Mouse (Mus musculus): Measurements from ENCODE around the gene Bcas1. TPM values are rescaled to one million over a fixed set of nuclear protein-coding genes. Genes with fewer than 3 reads are reported as not detected.

Gene Bcas1
- total and polyA plus RNA-seq, 3 experiments: 0.13 to 0.35 TPM; not detected in 1

DNA sequence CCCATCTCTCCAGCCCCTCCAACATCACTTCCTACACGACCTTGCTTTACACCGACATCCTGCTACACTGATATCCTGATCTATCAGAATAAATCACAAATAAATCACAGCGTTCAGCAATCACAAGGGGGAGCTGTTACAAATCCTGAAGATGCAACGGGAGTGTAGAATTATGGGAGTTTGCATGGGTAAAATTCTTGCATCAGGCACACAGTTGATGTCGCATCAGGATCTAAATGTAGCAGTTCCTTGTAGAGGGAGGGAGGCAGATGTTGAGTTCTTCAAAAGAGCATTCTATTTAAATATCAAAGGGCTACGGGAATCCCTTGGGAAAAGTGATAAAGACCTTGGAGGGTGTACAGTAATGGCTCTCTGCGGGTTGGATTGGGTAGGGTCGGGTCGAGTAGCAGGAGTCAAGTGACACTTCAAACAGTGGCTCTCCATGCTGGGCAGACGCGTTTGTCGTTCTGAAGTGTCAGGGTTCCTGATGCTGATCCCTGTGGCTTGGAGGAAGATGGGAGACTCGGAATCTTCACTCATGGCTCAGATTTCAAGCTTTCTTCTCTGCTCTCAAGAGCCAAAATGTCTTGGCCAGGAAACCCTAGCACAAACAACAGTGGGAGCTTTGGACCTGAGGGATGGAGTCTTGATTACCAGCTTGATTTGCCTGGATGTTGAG lies 16.0 kb downstream of the Bcas1 start:
- H3K4me1 ChIP-seq (ENCODE audit: control insufficient read depth in 1 of 2, insufficient read depth in 2 of 2, low read length in 2 of 2): no peaks in the 10 kb centered on the region
- H3K9me3 ChIP-seq (replicated peaks; ENCODE audit: insufficient read depth, low read length): no peaks in the 10 kb centered on the region
- H3K36me3 ChIP-seq (ENCODE audit: control insufficient read depth in 1 of 2, insufficient read depth in 2 of 2, low read length in 2 of 2): no peaks in the 10 kb centered on the region
- H3K79me2 ChIP-seq (ENCODE audit: control insufficient read depth, insufficient read depth, low read length, poor library complexity): no peaks in the 10 kb centered on the region
- no peak overlapping the region for H3K9ac ChIP-seq (ENCODE audit: control insufficient read depth, low read depth, low read length, poor library complexity, severe bottlenecking)
- DNase-seq (ENCODE audit: low read depth, low spot score): no peak
- TF ChIP-seq MAFK (IDR thresholded peaks at IDR 0.05; ENCODE audit: borderline replicate concordance, low read depth, low read length) (no peak), BHLHE40 (IDR thresholded peaks at IDR 0.05; ENCODE audit: borderline replicate concordance, low read depth, low read length) (no peak), ETS1 (IDR thresholded peaks at IDR 0.05; ENCODE audit: low read depth, low read length) (no peak)
- H3K27ac ChIP-seq (ENCODE audit: control insufficient read depth, low read depth, low read length): no peak overlapping the region
- H3K27me3 ChIP-seq (ENCODE audit: control insufficient read depth in 1 of 2, insufficient read depth in 2 of 2, low read length in 2 of 2): no peaks in the 10 kb centered on the region
- no peak overlapping the region for H3K4me3 ChIP-seq (ENCODE audit: control insufficient read depth in 1 of 2, insufficient read depth in 1 of 2, low read depth in 2 of 2, low read length in 2 of 2)

DNA sequence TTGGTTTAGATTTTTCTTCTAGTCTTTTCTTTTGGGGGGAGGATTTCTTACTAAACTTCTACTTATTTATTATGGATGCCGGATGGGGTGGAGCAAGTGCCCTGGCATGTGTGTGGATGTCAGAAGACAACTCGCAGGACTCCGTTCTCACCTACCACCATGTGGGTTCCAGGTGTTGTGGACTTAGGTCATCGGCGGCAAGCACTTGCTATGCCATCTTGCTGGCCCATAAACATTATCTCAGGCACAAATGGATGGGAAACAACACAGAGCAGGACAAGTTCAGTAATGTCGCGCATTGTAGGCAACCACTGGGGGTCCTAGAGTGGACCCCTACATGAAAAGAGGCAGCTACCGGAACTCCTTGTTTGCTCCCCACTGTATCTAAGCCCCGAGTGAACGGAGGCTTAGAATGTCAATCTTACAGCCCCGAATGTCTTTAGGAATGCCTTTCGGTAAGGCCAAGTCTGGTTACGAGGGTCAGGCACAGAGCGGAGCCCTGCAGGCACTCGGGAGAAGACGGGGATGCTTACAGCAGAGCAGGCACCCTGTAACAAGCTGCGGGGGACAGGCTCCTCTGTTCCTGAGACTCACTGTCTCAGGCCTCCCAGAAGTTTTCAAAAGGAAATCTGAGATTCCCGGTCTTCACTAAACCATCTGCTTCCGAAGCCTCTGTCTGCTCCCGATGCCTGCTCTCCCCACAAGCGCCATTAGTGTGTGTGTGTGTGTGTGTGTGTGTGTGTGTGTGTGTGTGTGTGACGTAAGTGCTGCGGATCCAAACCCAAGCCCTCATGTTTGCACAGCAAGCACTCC lies 16.8 kb downstream of the Bcas1 start:
- TF ChIP-seq ELF1 (IDR thresholded peaks at IDR 0.05; ENCODE audit: low read depth, low read length) (no peak), KAT2A (conservative IDR thresholded peaks at IDR 0.05; ENCODE audit: low read depth, low read length) (no peak), CHD2 (IDR thresholded peaks at IDR 0.05; ENCODE audit: low read length) (no peak), ZMIZ1 (IDR thresholded peaks at IDR 0.05; ENCODE audit: low read depth, low read length) (no peak), POLR2AphosphoS5 (IDR thresholded peaks at IDR 0.05; ENCODE audit: borderline replicate concordance, low read depth, low read length) (no peak), SMC3 (IDR thresholded peaks at IDR 0.05; ENCODE audit: low read depth, low read length) (no peak), MEF2A (IDR thresholded peaks at IDR 0.05; ENCODE audit: extremely low read depth, insufficient replicate concordance, low read depth, low read length, poor library complexity, severe bottlenecking) (no peak)
- Histone ChIP-seq H3K36me3 (ENCODE audit: control insufficient read depth in 1 of 2, insufficient read depth in 2 of 2, low read length in 2 of 2) (no peaks in the 10 kb centered on the region), H3K79me2 (ENCODE audit: control insufficient read depth, insufficient read depth, low read length, poor library complexity) (no peaks in the 10 kb centered on the region), H3K4me1 (ENCODE audit: control insufficient read depth in 1 of 2, insufficient read depth in 2 of 2, low read length in 2 of 2) (no peaks in the 10 kb centered on the region), H3K27ac (ENCODE audit: control insufficient read depth, low read depth, low read length) (no peak overlapping the region), H3K9me3 (replicated peaks; ENCODE audit: insufficient read depth, low read length) (no peaks in the 10 kb centered on the region), H3K4me3 (ENCODE audit: control insufficient read depth in 1 of 2, insufficient read depth in 1 of 2, low read depth in 2 of 2, low read length in 2 of 2) (no peak overlapping the region), H3K9ac (ENCODE audit: control insufficient read depth, low read depth, low read length, poor library complexity, severe bottlenecking) (no peak overlapping the region), H3K27me3 (ENCODE audit: control insufficient read depth in 1 of 2, insufficient read depth in 2 of 2, low read length in 2 of 2) (no peaks in the 10 kb centered on the region)
- DNase-seq (ENCODE audit: low read depth, low spot score): no peak

DNA sequence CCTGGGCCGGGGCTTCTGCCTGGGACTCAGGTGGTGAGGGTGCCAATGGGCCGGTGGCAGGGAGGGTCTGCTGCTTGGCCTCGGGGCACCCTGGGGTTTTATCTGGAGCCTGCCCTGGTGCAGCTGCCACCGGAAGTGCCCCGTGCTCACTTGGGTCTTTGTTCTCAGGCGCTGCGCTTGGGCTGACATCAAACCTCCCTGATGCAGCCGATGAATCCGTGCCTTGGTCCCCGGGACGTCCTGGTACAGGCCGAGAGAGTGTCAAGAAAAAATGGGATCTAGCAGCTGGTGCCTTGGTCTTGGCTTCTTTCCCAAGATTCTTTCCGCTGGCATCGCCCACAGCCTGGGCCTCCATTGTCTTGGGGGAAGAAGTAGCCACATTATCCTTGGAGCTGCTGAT lies 21.2 kb downstream of the Bcas1 start:
- Histone ChIP-seq H3K36me3 (ENCODE audit: control insufficient read depth in 1 of 2, insufficient read depth in 2 of 2, low read length in 2 of 2) (no peaks in the 10 kb centered on the region), H3K4me1 (ENCODE audit: control insufficient read depth in 1 of 2, insufficient read depth in 2 of 2, low read length in 2 of 2) (no peaks in the 10 kb centered on the region), H3K27me3 (ENCODE audit: control insufficient read depth in 1 of 2, insufficient read depth in 2 of 2, low read length in 2 of 2) (no peaks in the 10 kb centered on the region), H3K9me3 (replicated peaks; ENCODE audit: insufficient read depth, low read length) (no peaks in the 10 kb centered on the region), H3K4me3 (ENCODE audit: control insufficient read depth in 1 of 2, insufficient read depth in 1 of 2, low read depth in 2 of 2, low read length in 2 of 2) (no peak overlapping the region), H3K9ac (ENCODE audit: control insufficient read depth, low read depth, low read length, poor library complexity, severe bottlenecking) (no peak overlapping the region), H3K27ac (ENCODE audit: control insufficient read depth, low read depth, low read length) (no peak overlapping the region), H3K79me2 (ENCODE audit: control insufficient read depth, insufficient read depth, low read length, poor library complexity) (no peaks in the 10 kb centered on the region)
- TF ChIP-seq UBTF (IDR thresholded peaks at IDR 0.05; ENCODE audit: borderline replicate concordance, insufficient read depth, low read depth, low read length) (no peak), TAL1 (IDR thresholded peaks at IDR 0.05; ENCODE audit: low read length) (no peak)
- DNase-seq (ENCODE audit: low read depth, low spot score): no peak

Measured in MEL (cell line).